Mouse (Mus musculus) embryonic facial prominence, embryonic 13.5 days (tissue): ENCODE measurements at regions not wholly inside any gene's neighbourhood (a gene's known extent, or its start where the extent isn't known, plus 50 kb on each side); places are given as distances from the start of the nearest gene placed in this dataset. TPM values are rescaled to one million over a fixed set of nuclear protein-coding genes. Genes with fewer than 3 reads are reported as not detected.

Experiments used
- ATAC-seq: fragments of 200-750 bp; cut with Nextera tagmentation; 2 replicates; pipeline ENCODE4 v1.8.0; 2017; ENCODE audit warnings: low read depth; ENCODE audit not compliant: insufficient number of reproducible peaks, insufficient read depth, low FRiP score, low TSS enrichment
- H3K27ac ChIP-seq: fragments of 300-500 bp; sonication (generic); 2 replicates; pipeline ENCODE4 v1.5.1; 2015; ENCODE audit warnings: moderate library complexity, mild to moderate bottlenecking, inconsistent platforms
- H3K27me3 ChIP-seq: fragments of 300-500 bp; sonication (generic); 2 replicates; pipeline ENCODE4 v1.6.1; 2015; ENCODE audit warnings: mild to moderate bottlenecking, inconsistent platforms
- H3K36me3 ChIP-seq: fragments of 300-500 bp; sonication (generic); 2 replicates; pipeline ENCODE4 v1.6.1; 2015; ENCODE audit warnings: mild to moderate bottlenecking, inconsistent platforms
- H3K4me1 ChIP-seq: fragments of 300-500 bp; sonication (generic); 2 replicates; pipeline ENCODE4 v1.6.1; 2015; ENCODE audit warnings: inconsistent platforms
- H3K4me2 ChIP-seq: fragments of 300-500 bp; sonication (generic); 2 replicates; pipeline ENCODE4 v1.6.1; 2015; ENCODE audit warnings: moderate library complexity, mild to moderate bottlenecking, inconsistent platforms
- H3K4me3 ChIP-seq: fragments of 300-500 bp; sonication (generic); 2 replicates; pipeline ENCODE4 v1.5.1; 2015; ENCODE audit warnings: mild to moderate bottlenecking, inconsistent platforms
- H3K9ac ChIP-seq: fragments of 300-500 bp; sonication (generic); 2 replicates; pipeline ENCODE4 v1.6.1; 2015; ENCODE audit warnings: mild to moderate bottlenecking, inconsistent platforms
- H3K9me3 ChIP-seq: fragments of 300-500 bp; sonication (generic); 2 replicates; pipeline ENCODE4 v1.6.1; 2016; ENCODE audit warnings: inconsistent platforms
- WGBS: fragments of 180-500 bp; shearing (Covaris S2); methylation state at CpG from one replicate; pipeline ENCODE4 v1.1.7; 2015; ENCODE audit warnings: mixed read lengths; 5-methylcytosine and 5-hydroxymethylcytosine counted together
- microRNA-seq: library from miRNA; unstranded; fragments of <30 nt; microRNA quantifications from one replicate; pipeline ENCODE4, GENCODE M21; 2016

DNA sequence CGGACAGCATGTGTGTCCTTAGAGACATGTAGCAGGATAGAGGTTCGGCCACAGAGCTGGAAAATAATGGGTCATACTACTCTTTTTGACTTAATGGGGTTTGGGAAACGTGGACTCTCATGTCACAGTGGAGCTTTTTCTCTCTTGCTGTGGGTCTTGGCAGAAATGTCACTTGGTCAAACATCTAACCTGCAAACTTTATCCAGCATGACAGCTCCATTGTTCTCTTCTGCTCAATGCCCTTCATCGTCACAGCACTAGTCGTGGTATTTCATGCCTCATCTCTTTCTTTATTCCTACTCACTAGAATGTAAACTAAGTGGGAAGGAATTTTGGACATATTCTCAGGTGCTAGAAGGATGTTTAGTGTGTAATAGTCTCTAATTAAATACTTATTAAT, 171.9 kb upstream of the Steap4 start:
- Histone ChIP-seq H3K27me3 (no peaks in the 10 kb centered on the region), H3K36me3 (no peaks in the 10 kb centered on the region), H3K27ac (no peak overlapping the region), H3K4me1 (no peaks in the 10 kb centered on the region), H3K4me3 (no peak overlapping the region), H3K9me3 (no peaks in the 10 kb centered on the region), H3K9ac (no peak overlapping the region), H3K4me2 (no peak overlapping the region)
- no peak for ATAC-seq
- 68% methylated on average over 5 of the region's 5 CpGs for WGBS

DNA sequence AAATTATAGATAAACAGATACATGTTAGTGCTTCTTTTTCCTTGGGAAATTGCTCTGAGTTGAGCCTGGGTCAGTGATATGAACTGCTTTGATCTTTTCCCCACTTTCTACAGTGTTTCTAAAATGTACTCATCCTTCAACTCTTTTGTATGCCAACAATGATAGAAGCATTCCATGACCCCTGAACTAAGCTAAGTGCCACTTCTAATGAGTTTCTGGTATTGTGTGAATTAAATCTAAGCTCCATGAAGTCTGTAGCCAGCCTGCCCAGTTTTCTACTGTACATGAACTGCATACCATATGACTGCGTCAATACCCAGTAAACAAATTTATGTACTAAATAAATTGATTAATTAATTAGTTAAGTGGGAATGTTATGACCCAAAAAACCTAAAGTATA, 171.1 kb upstream of the Steap4 start:
- no peaks in the 10 kb centered on the region for H3K27me3 ChIP-seq
- no peak overlapping the region for H3K27ac ChIP-seq
- no peak overlapping the region for H3K4me3 ChIP-seq
- no peaks in the 10 kb centered on the region for H3K36me3 ChIP-seq
- no peak overlapping the region for H3K9ac ChIP-seq
- no peak overlapping the region for H3K4me2 ChIP-seq
- 86% methylated on average over 1 of the region's 1 CpGs for WGBS
- no peaks in the 10 kb centered on the region for H3K4me1 ChIP-seq
- ATAC-seq = no peak
- H3K9me3 ChIP-seq = no peaks in the 10 kb centered on the region

DNA sequence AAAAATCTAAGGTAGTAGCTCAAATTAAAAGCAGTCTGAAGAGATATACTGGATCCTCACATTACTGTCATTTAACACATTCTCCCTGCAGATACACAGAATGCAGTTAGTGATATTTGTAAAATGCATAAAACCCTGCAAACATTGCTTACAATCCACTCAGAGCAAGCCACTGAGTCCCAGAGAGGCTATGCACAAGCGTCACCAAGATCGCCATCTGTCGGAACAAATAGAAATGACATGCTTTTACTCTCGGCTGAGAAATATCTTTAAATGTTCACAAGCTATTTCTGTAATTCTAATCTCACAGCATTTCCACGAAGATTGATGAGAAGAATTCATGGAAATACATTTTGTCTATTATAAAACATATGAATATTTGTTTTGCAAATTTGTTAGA, 139.7 kb upstream of the Steap4 start:
- Histone ChIP-seq H3K27me3 (no peaks in the 10 kb centered on the region), H3K27ac (no peak overlapping the region), H3K4me1 (no peaks in the 10 kb centered on the region), H3K4me3 (no peak overlapping the region), H3K36me3 (no peaks in the 10 kb centered on the region), H3K4me2 (no peak overlapping the region), H3K9ac (no peak overlapping the region), H3K9me3 (no peaks in the 10 kb centered on the region)
- 27% methylated on average over 5 of the region's 5 CpGs for WGBS
- no peak for ATAC-seq

DNA sequence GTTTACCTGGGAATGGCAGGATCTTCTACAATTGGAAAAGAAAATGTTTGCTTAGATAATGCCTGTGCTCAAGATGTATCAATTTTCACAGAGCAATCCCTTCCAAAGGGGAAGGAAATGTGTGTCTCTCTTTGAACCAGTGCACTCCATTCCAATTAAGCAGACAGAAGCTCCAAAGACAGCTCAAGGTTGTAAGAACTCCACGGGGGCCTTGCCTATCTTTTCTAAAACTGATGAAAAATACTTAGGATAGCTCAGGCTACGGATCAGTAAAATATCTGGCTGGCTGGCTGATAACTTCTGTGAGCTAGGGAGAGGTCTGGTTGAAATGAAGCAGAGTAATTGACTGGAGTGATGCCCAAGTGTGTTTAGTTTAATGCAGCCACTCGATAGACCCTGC, 138.6 kb upstream of the Steap4 start:
- H3K4me3 ChIP-seq = no peak overlapping the region
- no peaks in the 10 kb centered on the region for H3K9me3 ChIP-seq
- WGBS = 56% methylated on average over 3 of the region's 3 CpGs
- no peaks in the 10 kb centered on the region for H3K36me3 ChIP-seq
- H3K9ac ChIP-seq = no peak overlapping the region
- no peak for ATAC-seq
- H3K27me3 ChIP-seq = no peaks in the 10 kb centered on the region
- H3K4me1 ChIP-seq = no peaks in the 10 kb centered on the region
- no peak overlapping the region for H3K4me2 ChIP-seq
- H3K27ac ChIP-seq = no peak overlapping the region

DNA sequence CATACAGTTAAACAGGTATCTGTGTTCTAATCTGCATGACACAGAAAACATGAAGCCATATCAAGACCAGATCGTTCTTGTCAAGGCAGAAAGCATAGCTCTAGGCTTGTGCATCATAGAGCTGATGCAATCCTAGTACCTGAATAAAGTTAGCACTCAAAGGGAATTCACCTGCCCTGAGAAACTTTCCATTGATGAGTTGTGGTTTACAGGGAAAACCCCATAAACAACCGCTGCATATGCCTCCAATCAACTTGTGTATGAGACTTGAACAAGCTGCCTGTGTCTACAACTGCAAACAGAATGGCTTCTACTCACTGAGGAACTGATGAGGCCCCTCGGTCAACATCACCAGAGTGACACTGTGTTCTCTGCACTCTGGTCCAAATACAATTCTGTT, 130.6 kb upstream of the Steap4 start:
- no peak overlapping the region for H3K4me2 ChIP-seq
- no peaks in the 10 kb centered on the region for H3K27me3 ChIP-seq
- no peaks in the 10 kb centered on the region for H3K36me3 ChIP-seq
- ATAC-seq = no peak
- no peaks in the 10 kb centered on the region for H3K9me3 ChIP-seq
- no peak overlapping the region for H3K4me3 ChIP-seq
- 83% methylated on average over 3 of the region's 3 CpGs for WGBS
- no peak overlapping the region for H3K9ac ChIP-seq
- H3K27ac ChIP-seq = no peak overlapping the region
- H3K4me1 ChIP-seq = no peaks in the 10 kb centered on the region

DNA sequence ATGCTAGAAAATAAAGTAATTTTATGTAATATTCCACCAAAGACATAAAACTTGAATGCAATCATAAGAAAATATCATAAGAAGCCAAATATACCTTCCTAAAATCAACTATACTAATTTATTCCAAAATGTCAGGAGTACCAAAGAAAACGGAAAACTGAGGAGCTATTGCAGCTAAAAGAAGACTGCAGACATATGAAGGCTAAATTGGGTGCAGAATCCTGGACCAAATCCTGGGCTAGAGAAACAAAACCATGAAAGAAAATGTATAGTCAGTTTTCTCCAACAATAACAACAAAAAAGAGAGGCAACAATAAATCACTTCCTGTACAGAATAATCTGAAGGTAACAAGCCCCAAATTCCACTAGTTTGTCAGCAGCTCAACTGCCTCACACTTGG, 126.4 kb upstream of the Steap4 start:
- H3K27me3 ChIP-seq = no peaks in the 10 kb centered on the region
- H3K4me1 ChIP-seq = no peaks in the 10 kb centered on the region
- no peak overlapping the region for H3K4me3 ChIP-seq
- no peak overlapping the region for H3K9ac ChIP-seq
- no peak overlapping the region for H3K27ac ChIP-seq
- 93% methylated on average over 1 of the region's 1 CpGs for WGBS
- no peaks in the 10 kb centered on the region for H3K9me3 ChIP-seq
- no peaks in the 10 kb centered on the region for H3K36me3 ChIP-seq
- H3K4me2 ChIP-seq = no peak overlapping the region
- no peak for ATAC-seq

DNA sequence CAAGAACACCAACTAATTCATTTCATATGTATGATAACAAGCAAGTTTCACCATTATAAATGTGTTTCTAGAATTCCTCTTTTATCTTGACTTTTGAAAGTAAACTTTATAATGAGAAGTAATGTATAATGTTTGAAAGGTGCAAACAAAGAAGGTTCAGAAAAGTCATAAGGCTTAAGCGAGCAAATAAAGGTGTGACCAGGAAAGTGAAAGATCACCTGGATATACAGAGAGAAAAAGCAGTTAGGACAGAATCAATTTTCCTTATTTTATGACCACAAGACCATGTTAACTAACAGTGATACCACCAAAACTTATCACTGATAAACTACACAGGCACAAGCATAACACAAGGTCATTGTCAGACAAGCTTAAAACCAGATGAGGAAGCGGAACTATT, 97.2 kb upstream of the Steap4 start:
- 63% methylated on average over 2 of the region's 2 CpGs for WGBS
- H3K4me3 ChIP-seq = no peak overlapping the region
- H3K9ac ChIP-seq = no peak overlapping the region
- no peaks in the 10 kb centered on the region for H3K4me1 ChIP-seq
- ATAC-seq = no peak
- H3K36me3 ChIP-seq = no peaks in the 10 kb centered on the region
- no peaks in the 10 kb centered on the region for H3K9me3 ChIP-seq
- H3K27me3 ChIP-seq = no peaks in the 10 kb centered on the region
- no peak overlapping the region for H3K27ac ChIP-seq
- no peak overlapping the region for H3K4me2 ChIP-seq

DNA sequence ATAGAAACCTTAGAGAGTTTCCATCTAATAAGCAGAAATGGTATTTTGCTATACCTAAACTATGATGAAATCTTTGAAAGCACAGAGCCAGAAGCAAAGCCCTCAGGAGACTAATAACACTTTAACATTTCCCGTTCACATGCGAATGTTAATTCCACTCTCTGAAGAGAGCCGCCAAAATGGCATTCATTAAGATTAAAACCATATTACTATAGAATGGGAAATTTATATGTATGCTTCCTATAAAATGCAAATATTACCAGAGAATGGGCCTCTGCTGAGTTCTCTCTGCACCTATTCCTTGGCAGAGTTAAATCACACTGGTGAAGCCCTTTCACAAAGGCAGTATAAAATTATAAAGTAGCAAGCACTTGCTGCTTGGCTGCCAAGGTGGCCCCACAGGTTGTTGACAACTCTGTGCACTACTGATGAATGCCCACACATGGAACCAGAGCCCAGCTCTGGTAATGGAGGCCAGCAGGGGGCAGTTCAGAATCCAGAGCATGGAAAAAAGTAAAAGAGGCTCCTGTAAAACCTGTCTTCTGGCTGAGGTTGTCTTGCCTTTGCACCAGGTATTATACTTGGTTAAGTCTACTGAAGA, 94.1 kb upstream of the Steap4 start:
- Histone ChIP-seq H3K4me3 (no peak overlapping the region), H3K4me2 (no peak overlapping the region), H3K36me3 (no peaks in the 10 kb centered on the region), H3K4me1 (no peaks in the 10 kb centered on the region), H3K27ac (no peak overlapping the region), H3K9ac (no peak overlapping the region), H3K9me3 (no peaks in the 10 kb centered on the region), H3K27me3 (no peaks in the 10 kb centered on the region)
- WGBS = 79% methylated on average over 3 of the region's 3 CpGs
- ATAC-seq = no peak

DNA sequence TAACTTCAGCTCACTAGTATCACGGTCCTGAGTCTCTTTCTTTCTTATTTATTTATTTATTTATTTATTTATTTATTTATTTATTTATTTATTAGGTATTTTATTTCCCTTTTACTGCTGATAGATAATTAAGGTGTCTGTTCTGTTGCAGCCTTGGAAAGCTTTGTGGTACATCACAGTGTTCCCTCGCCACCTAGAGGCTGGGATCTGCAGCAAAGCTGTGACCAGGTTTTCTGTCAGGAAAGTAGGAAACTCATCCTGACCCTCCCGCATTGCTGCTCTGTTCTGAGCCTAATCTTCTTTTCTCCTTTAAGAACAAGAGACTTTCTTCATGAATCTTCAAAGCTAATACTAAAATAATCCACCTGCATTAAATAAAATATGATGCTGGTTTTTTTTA, 60.7 kb upstream of the Steap4 start:
- Histone ChIP-seq H3K4me1 (no peaks in the 10 kb centered on the region), H3K36me3 (no peaks in the 10 kb centered on the region), H3K4me3 (no peak overlapping the region), H3K4me2 (no peak overlapping the region), H3K27me3 (no peaks in the 10 kb centered on the region), H3K9me3 (no peaks in the 10 kb centered on the region), H3K27ac (no peak overlapping the region), H3K9ac (no peak overlapping the region)
- 74% methylated on average over 3 of the region's 3 CpGs for WGBS
- ATAC-seq = no peak

Small RNAs in the stretch of these regions (microRNA-seq; reads per million reads assigned to microRNA genes)
- gene Gm22196 = not detected
